Mouse (Mus musculus) thymus, postnatal 14 days (tissue): ENCODE results near the gene Sstr5.

Source experiments
- DNase-seq: peaks from one replicate; pipeline ENCODE4 v3.0.0; 2021

Sstr5 gene

DNA sequence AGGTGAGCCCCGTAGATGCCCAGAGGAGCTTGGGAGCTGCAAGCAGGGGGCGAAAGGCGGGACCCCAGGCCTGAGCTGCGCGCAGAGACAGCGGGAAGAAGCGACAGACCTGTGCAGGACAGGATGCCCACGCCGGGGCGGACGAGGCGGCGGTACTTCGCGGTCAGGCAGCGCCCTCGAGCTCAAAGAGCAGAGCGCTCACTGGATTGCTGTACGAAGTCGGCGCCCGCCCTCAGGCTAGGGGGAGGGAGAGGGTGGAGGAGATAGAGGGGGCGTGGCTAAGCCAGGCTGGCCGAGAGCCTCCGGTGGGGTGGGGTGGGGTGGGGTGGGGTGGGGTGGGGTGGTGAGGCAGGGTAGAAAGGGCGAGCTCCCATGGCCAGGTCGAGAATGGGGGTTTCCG lies at the start of gene Sstr5:
Sstr5 (minus strand) TSS at position 276 of the 400 bp plus-strand sequence.
- DNase-seq: no peak

DNA sequence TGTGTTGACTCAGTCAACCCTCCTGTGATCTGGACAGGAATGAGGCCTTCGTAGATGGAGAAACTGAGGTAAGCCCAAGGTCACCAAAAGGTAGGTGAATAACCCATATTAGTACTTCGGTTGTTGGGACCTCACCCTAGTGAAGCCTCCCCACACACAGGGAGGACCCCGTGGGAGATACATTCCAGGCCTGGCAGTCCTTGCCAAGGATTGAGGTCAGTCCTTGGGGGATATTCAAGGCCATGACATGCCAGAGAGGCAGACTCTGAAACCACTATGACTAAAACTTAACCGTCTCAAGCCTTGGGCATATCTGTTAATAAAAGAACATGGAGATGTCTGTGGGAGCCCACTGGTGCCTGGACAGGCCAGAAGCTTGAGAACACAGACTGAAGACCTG lies 44.7 kb upstream of the Sstr5 start:
- no peak for DNase-seq

DNA sequence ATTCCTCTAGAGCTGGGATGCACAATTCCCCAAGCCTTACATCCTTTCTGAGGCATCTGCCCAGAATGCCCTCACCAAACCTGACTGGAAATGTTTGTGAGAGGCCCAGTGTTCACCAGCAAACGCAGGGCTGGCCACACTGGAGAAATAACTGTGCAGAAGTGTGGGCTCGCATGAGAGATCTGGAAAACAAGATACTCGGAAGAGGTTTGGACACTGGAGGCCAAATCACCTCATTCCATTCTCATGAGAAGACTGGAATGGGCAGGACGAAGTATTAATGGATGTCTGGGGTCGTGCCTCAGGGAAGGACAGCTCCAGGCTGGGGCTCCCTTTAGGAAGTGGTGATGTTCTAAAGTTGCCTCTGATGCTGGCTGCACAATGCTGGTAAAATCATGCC lies 43.6 kb upstream of the Sstr5 start:
- no peak for DNase-seq

DNA sequence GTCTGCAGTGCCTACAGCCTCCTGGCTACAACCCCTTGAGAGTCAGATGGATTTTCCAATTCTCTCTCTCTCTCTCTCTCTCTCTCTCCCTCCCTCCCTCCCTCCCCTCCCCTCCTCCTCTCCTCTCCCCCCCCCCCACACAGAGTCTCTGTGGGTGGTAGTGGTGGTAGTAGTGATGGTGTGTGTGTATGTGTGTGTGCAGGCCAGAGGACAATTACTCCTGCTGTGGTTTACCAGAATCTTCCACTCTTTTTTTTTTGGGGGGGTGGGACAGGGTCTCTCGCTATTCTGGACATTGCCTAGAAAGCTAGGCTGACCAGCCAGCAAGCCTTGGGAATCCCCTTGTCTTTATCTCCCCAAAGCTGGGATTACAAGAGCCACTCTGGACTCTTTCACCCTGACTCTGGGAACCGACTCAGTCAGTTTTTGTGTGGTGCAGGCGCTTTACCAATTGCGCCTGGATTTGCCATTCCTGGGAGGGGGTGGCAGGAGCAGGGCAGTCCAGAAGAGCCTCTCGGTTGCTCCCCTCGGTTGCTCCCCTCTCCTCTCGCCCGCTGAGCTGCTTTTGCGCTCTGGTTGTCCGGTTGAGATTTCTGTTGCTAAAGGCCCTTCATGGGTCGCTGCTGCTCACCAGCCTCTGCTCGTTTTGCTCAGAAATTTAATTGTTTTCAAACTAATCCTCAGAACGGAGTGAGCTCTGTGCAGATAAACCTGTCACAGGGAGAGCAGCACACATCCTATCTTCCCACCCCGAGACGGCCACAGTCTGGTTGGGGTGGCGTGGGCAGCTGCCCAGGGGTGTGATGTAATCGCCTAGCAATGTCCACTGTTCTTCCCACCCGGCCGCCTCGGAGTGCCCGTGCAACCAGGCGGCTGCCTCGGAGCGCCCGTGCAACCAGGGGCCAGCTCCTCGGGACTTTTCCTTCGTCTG lies 42.1 kb upstream of the Sstr5 start:
- no peak for DNase-seq

DNA sequence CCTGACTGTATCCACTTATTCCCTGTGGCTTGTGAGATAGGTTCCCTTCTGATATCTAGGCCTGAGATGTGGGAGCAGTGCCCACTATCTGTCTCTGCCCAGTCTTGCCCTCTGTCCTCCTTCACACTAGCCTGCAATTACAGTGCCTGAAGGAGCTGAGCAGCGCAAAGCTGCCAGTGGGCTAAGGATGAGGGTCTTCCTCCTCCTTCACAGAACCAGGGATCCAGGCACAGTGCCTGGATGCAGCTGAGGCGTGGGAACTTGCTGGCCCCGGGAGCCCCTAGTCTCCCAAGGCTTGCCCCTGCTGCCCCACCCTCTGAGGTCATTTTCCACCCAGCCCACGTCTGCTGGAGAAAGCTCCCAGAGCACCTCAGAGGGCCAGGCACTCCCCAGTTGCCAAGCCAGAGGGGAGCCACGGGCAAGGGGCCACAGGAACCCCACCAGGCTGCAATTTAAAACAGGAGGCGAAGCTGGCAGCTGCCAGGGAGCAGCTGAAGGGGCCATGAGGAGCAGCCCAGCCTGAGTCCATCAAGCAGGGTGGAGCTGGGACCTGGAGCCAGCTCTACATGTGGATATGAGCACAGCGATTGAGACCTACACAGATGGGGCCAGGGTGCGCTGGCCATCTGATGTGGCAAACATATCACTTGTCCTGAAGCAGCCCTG lies 33.4 kb upstream of the Sstr5 start:
- DNase-seq: no peak

DNA sequence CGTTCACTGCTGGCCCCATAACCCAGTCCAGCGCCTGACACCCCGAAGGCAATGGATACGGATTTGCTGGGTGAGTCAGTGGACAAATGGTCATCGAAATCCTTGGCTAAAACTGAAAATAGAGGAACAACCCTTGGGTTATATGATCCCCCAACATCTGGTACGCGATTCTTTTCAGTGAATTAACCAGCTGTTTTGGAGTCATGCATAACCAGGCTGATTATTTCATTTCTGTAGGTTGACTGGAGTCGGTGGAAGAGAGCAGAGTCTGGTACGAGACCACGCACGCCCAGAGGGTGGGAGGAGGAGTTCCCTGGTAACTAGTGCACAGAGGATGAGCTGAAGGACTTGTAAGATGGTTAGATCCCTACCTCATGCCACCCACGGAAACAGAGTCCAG lies 25.0 kb upstream of the Sstr5 start:
- no peak for DNase-seq

DNA sequence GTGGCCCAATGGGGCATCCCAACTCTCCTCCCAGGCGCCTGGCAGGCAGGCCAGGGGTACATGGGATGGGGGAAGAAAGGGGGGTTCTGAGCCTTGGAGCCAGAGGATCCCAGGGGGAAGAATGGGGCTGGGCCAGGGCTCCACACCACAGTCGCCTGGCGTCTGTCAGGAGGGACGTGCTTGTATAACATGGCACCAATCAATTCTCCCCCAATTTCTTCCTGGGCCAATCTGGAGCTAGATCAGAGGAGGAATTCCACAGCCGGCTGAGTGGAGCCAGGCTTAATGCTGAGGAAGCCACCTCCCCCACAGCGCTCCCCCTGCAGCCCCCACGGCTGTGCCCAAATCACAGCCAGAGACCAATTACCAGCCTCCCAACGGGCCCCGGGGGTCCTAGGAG lies 23.4 kb upstream of the Sstr5 start:
- DNase-seq: no peak

DNA sequence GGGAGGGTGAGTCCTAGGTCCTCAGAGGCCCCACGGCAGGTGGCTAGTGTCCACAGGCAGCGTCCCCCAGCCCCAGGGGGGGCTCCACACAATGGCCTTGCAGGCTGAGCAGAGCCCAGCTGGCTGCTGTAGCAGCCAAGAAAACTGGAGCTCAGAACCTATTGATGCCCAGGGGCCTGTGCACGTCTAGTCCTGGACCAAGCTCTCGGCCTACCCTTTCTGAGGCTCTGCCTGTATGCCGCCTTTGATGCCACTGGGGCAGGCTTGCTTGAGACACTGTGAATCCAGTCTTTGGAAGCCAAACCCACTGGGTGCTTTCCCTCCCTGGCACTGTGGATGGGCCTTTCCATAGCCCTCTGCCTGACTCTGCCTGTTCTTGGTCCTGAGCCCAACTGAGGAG lies 22.4 kb upstream of the Sstr5 start:
- DNase-seq: no peak

DNA sequence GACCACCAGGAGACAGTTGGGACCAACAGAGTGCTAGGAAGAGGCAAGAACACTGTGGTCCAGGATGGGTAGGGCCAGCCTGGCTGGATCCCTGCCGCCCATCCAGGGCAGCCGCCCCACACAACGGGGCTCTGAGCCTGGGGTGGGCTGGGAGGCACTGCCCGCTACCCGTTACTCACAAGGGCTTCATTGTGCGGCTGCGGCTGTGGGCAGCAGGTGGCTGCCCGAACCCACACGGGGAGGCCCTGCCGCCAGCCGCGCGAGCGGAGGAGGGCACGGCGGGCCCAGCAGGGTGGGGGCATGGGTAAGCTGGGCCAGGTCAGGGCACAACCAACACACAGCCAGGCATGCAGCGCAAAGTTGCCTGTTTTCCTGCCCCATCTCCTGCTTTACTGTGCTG lies 21.1 kb upstream of the Sstr5 start:
- DNase-seq: no peak

DNA sequence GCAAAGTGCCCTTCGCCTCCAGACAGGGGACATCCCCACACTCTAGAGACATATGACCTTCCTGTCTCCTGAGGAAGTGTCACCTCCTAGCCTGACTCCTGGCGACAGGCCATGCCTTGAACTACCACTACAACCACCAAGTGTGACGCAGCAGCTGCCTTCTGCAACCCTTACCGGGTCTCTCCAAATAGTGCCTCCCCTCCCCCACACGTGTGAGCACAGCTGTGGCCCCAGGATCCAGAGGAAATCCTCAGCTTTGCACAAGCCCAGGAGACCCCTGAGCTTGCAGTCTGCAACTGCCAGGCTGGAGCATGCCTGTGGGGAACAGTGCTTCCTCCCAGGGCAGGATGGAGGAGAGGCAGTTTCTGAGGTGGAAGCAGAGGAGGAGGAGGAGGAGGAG lies 19.2 kb upstream of the Sstr5 start:
- no peak for DNase-seq

DNA sequence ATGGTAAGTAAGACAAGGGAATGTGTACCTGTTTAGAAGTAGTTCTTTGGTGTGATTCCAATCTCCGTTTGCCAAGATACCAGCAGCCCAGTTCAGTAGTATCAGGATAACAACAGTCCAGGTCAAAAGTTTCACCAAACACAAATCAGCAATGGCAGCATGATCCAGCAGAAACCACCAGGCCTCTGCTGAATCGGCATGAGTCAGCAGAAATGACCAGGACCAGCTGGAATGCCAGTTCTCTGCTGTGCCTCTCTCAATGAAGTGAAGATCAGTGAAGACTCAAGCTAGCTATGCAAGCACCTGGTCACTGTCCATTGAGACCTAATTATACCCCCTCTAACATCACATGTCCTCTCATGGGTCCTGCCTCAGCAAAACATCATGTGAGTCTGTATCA lies 17.0 kb upstream of the Sstr5 start:
- DNase-seq: no peak

DNA sequence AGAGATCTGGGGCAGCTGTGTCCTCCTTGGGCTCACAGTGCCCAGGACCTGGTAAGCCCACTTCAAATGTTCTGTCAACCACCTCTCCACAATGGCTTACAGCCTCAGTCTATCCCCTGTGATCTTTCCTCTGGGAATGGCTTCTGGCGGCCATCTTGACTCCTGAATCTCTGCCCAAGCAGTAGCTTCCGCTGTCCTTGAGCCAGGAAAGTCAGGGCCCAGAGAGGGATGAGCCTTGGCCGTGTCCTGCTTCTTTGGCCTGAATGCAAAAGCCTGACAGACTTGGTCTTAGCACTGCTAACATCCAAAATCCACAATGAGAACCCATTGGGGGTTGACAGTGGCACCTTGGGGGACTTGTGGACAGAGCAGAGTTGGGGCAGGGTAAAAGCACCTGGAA lies 14.8 kb upstream of the Sstr5 start:
- DNase-seq: no peak

DNA sequence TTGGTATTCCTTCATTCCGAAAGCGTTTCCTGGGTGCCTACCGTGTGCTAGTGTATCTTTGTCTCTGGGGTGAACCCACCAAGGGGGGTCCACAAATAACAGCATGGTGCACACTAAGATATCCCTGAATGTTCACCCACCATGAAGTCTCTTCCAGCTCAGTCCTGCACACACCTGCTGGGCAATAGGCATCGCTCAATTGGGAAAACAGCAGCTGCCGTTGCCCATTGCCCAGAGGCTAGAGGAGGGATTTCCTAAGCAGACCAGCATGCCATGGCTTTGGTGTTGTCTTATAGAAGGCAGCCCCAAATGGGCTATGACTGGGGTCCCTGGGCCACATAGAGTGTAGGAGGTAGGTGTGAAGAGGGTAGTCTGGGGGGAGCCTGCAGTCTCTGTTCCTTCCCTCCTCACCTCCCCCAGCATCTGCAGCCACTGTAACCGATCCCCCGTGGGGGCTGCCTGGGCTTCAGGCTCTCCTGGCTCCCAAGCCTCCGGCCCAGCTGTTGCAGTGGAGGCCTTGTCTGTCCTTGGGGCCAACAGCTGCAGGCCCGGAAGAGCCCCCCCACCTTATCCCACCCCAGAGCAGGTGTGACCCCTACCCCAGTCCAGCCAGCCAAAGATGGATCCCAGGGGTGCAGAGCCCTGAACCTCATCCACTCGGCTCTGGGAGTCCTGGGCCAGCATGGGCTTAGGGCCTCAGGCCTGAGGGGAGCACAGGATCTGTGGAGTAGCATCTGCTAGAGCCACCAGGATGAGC lies 13.2 kb upstream of the Sstr5 start:
- no peak for DNase-seq

DNA sequence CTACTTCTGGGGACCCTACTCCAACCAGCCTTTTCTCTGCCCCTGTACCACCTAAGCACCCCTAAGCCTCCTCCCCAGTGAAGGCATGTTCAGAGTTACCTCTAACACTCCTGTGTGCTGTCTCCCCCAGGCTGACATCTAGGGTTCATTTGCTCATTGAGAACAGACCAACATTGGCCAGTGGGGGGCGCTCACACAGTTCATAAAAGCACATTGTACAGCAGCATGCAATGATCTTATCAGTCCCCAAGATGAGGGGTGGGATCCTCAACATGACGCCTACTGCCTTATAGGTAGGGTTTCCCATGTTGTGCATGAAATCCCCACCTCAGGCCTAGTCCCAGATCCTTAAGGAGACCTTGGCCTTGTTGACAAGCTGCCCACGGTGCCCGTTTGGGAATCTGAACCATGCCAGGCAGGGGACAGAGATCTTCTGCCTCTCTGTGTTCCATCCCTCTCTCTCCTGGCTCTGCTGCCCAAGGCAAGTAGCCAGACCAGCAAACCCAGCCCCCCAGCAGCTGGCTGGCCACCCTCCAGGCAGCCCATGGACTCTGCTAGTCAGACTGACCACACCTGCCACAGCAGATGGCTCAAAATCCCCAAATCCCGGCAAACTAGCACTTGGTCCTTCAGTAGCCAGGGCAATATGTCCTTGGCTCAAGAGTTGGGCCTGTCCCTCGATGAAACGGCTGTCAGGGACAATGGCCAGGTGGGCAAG lies 11.9 kb upstream of the Sstr5 start:
- peak; percentile 21 for DNase-seq

DNA sequence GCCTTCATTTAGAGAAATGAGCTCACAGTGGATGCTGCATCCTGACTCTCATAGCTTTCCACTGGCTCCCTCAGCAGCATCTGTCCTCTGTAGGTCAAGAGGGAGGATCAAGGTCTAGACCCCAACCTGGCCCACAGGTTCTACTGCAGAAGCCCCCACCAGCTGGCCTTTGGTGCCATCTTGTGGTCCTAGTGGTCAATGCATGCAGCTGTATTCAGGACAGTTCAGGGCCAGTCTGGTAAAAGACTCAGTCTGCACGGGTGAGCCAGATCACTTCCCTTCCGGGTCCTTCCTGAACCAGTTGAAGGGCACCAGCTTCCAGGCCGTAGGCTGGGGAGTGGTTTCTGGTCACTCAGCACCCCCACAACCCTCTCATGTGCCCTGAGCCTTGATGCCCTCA lies 10.7 kb upstream of the Sstr5 start:
- peak; percentile 38 for DNase-seq

DNA sequence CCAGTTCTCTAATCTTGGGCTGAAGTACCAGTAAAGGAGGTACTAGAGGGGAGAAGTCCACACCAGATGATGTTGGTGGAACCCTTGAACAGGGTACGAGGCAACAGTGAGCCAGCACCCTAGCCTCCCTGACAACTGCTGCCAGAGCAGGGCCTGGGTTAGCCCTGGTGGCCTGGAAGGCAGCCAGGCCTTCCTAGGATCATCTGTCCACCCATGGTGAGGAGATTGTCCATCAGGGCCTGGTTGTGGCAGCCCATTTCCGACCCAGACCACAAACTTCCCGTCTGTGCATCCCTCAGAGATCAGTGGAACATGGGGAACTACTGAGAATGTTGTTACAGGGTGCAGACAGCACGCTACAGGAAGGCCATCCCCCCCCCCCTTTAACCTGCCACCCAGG lies 5.5 kb upstream of the Sstr5 start:
- no peak for DNase-seq

DNA sequence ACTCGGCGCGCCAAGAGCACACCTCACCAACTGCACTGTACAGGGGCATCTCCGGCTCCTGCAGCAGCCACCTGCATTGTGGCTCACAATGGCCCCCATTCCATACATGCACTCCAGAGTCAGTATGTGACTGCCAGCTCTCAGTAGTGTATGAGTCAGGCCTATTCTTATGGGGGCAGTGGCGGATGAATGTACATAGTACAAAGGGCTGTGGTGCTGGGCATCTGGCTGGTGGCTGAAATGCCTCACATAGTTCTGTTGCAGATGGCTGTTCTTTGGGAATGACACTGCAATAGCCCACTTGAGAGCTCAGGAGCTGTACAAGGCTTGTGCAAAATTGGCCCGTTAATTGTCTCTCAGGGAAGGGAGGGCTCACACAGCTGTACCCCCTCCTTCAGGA lies 15.0 kb downstream of the Sstr5 start:
- no peak for DNase-seq

DNA sequence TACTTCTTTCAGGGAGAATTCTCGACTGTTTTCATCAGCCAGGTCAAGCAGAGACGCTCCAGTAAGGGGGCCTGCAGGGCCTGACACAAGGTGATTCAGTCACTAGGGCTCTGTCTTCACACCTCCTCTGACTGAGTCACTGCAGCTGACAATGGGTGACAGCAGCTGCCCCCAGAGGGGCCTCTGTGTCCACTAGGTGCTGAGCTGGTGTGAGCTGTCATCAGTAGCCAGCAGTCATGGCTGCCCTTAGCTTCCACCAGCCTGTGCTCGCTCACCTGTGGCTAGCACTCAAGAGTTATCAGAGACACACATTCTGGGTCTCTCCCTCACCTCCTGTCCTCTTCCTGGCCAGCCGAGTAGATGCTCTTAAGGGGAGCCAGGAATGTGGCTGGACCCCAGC lies 16.3 kb downstream of the Sstr5 start:
- no peak for DNase-seq

DNA sequence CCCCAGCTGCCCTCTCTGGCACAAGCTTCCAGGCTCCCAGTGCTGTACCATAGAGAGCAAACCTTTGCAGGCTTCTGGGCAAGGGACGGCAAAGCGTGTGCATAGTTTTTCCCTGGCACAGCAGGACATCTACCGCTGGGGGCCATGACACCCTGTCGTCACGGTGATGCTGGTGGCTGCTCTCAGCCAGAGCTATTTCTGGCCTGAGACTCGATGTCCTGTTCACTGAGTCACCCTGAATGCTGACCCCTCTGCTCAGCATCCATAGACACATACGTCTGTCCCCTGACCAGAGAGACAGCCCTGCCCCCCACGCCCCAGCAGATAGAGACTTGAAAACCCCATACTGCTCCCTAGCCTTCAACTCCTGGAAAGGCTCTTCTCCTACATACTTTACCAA lies 16.9 kb downstream of the Sstr5 start:
- DNase-seq: no peak

DNA sequence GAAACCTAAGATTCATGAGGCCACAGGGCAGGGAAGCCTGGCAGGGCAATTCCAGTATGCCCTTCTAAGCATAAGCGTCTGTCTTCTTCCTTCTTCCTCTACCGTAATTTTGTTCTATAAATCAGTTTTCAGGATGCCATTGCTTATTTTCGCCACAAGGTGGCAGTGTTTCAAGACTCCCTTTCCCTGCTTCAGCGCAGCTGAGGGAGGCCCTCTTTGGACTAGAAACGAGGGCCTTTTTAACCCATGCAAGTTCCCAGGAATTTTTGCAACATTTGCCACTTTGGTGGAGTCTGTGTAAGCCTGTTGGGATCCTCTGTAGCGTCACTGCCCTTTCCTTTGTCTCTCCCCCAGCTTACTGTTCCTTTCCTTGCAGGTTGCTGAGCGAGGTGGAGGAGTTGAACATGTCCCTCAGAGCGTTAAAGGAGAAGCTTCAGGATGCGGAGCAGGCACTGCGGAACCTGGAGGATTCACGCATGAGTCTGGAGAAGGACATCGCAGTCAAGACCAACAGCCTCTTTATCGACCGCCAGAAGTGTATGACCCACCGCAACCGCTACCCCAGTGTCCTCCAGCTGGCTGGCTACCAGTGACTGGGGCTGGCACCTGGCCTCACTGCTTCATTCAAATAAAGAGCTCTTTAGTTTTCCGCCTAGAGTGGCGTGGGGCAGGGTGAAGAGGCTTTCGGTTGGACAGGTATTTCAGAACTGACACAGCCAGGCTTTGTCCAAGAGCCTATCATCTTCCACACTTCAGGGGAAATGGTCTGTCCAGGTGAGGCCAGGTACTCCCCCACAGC lies 20.9 kb downstream of the Sstr5 start:
- DNase-seq: peak; percentile 51

DNA sequence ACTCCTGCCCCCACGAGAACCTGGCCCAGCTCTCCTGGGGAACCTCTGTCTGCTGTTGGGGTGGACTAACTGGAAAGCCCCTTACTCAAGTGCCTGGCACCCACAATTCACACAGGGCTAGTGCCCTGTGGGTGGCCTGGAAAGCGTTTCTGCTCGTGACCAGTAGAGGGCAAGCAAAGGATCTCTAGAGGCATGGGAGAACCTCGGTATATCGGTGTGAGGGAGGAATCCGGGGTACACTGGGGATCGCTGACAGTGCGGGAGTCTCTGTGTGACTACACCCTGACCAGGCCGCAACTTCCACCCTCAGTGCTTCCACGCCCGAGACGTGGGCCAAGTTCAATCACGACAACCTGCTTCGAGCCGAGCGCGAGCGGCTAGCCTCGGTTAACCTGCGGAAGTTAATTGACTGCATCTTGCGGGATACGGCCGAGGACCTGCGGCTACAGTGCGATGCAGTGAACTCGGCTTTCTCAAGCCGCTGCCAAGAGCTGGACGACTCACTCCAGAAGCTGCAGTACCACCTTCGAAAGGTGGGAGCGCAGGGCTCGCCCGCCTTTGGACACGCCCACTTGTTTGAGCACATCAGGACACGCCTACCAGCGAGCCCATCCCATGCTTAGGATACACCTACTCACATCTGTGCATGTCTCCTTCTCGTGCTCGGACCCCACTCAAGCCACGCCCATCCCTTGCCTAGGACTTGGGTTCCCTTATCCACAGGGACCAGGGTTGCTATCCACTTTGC lies 22.6 kb downstream of the Sstr5 start:
- peak; percentile 60 for DNase-seq
